In the genomic region with DNA sequence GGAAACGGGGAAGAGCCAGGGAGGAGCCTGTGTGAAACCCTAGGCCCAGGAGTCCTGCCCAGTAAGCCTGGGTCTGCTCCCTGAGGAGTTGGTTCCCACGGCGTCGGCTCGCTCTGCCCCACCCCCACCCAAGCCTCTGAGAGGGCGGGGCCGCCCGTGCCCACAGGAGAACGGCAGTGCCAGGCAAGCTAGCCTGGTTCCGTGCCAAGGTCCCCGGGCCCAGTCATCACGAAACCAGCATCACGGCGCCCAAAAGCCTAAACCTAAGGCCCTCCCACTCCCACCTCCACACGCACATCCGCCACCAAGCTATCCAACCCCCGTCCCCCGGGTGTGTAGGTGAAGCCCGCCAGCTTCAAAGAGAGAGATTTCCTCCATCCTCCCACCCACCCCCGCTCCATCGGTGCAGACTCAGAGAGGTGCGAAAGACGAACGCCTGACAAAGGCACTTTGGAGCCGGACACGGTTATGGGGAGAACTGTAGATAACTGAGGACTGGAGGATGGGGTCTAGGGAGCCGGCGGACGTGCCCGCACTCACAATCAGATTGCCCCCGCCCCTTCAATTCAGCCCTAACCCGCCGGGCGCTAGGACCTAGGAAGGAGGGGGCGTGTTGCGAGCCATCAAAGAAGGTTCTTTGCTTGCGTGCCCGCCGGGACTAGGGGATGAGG, we compare ENCODE assay signal across 9 mouse cellular contexts. TPM values are rescaled to one million over a fixed set of nuclear protein-coding genes. Genes with fewer than 3 reads are reported as not detected.
A peak's percentile ranks its signal among the peaks of the same experiment; 100 is the strongest.
DNase-seq lines count a peak whose midpoint lies in the region; ATAC-seq and TF ChIP-seq lines count a peak whose summit lies in the region.
"Had no signal": no experiment of that assay in that cellular context is flagged by ENCODE, and none has a peak within 500 bp of the region (broad histone marks: within the 10 kb centered on the region; RNA-seq: fewer than 3 reads in every experiment).

No protein-coding gene starts in this region.

- H3K9ac ChIP-seq in CH12.LX (ENCODE audit: insufficient read depth, low read depth), result peak overlapping the region; percentile 2; the same call in 1 of the 2 replicates
- peak overlapping the region; percentile 76 for H3K9ac ChIP-seq in heart, embryonic 16.5 days (ENCODE audit: low read length)
- H3K9ac ChIP-seq in liver, embryonic 13.5 days, result peak overlapping the region; percentile 93
- peak overlapping the region; percentile 72 for H3K9ac ChIP-seq in stomach, embryonic 16.5 days (ENCODE audit: low read length)

- peaks cover 79% of the 10 kb centered on the region for H3K27me3 ChIP-seq in CH12.LX (replicated peaks)
- 0 out of 2 replicates have a peak, but pooled peaks cover 8% of the 10 kb centered on the region for H3K27me3 ChIP-seq in forebrain, embryonic 10.5 days (ENCODE audit: poor library complexity, severe bottlenecking)
- peaks cover 3% of the 10 kb centered on the region; the same call in 1 of the 2 replicates for H3K27me3 ChIP-seq in heart, embryonic 16.5 days (ENCODE audit: control insufficient read depth, insufficient read depth, low read length)
- no peaks in the 10 kb centered on the region for H3K27me3 ChIP-seq in liver, embryonic 13.5 days
- H3K27me3 ChIP-seq in stomach, embryonic 16.5 days (ENCODE audit: control insufficient read depth, insufficient read depth, low read length), result no peaks in the 10 kb centered on the region

- WGBS in forebrain, embryonic 10.5 days, result under 1% methylated on average over 39 of the region's 39 CpGs
- WGBS in heart, embryonic 16.5 days, result 0% methylated on average over 39 of the region's 39 CpGs
- under 1% methylated on average over 39 of the region's 39 CpGs for WGBS in liver, embryonic 13.5 days (ENCODE audit: insufficient replicate concordance)
- WGBS in stomach, embryonic 16.5 days, result under 1% methylated on average over 39 of the region's 39 CpGs

- peak overlapping the region; percentile 98 for H3K4me2 ChIP-seq in CH12.LX (ENCODE audit: insufficient read depth, low read depth, poor library complexity, severe bottlenecking)
- H3K4me2 ChIP-seq in heart, embryonic 16.5 days (ENCODE audit: low read depth, low read length), result peak overlapping the region; percentile 98
- H3K4me2 ChIP-seq in liver, embryonic 13.5 days, result peak overlapping the region; percentile 95
- H3K4me2 ChIP-seq in stomach, embryonic 16.5 days (ENCODE audit: low read depth, low read length), result peak overlapping the region; percentile 80

- H3K27ac ChIP-seq in CH12.LX (ENCODE audit: insufficient read depth, low read depth), result no peak overlapping the region
- H3K27ac ChIP-seq in forebrain, embryonic 10.5 days, result peak overlapping the region; percentile 94
- H3K27ac ChIP-seq in heart, embryonic 16.5 days (ENCODE audit: low read length), result peak overlapping the region; percentile 79
- H3K27ac ChIP-seq in liver, embryonic 13.5 days, result peak overlapping the region; percentile 96
- H3K27ac ChIP-seq in stomach, embryonic 16.5 days (ENCODE audit: low read length), result peak overlapping the region; percentile 83

- H3K9me3 ChIP-seq in CH12.LX (replicated peaks; ENCODE audit: low read length), result peaks cover 18% of the 10 kb centered on the region
- peaks cover 7% of the 10 kb centered on the region; the same call in 1 of the 2 replicates for H3K9me3 ChIP-seq in forebrain, embryonic 10.5 days
- no peaks in the 10 kb centered on the region for H3K9me3 ChIP-seq in heart, embryonic 16.5 days (replicated peaks; ENCODE audit: control insufficient read depth, low read length)
- peaks cover 5% of the 10 kb centered on the region; the same call in 1 of the 2 replicates for H3K9me3 ChIP-seq in liver, embryonic 13.5 days (replicated peaks)
- H3K9me3 ChIP-seq in stomach, embryonic 16.5 days (replicated peaks; ENCODE audit: control insufficient read depth, low read length), result no peaks in the 10 kb centered on the region

- TF ChIP-seq CTCF in CH12.LX (conservative IDR thresholded peaks at IDR 0.05 in 1 of 2, IDR thresholded peaks at IDR 0.05 in 1 of 2; ENCODE audit: low read depth in 2 of 2, low read length in 2 of 2), result no peak

- DNase-seq in CH12.LX (ENCODE audit: extremely low read depth), result peak; percentile 77
- peak; percentile 57 for DNase-seq in c-Kit-negative CD71-positive TER-119-positive erythroid progenitor cells, embryonic 14.5 days (ENCODE audit: low read depth, low spot score)
- DNase-seq in forebrain, embryonic 10.5 days (ENCODE audit: extremely low spot score, low spot score), result peak; percentile 94
- peak; percentile 64 to 78 for DNase-seq in kidney, postnatal 25 days
- DNase-seq in liver, embryonic 13.5 days, result peak; percentile 64
- DNase-seq in neural tube, embryonic 10.5 days (ENCODE audit: extremely low spot score, low spot score), result peak; percentile 94

- TF ChIP-seq EP300 in CH12.LX (IDR thresholded peaks at IDR 0.05; ENCODE audit: low read length), result peak; percentile 68

- in situ Hi-C loops in CH12.LX (cut with MboI; ENCODE audit: low pct_ligation_motif_present, low pct_unique_long_range_greater_than_20kb, low sequenced_read_pairs), result no loop called here

- no peaks in the 10 kb centered on the region for H3K79me2 ChIP-seq in CH12.LX (replicated peaks; ENCODE audit: control insufficient read depth, extremely low read depth, insufficient read depth, poor library complexity, severe bottlenecking)

- dilution Hi-C loops in CH12.LX (cut with MboI; ENCODE audit: extremely low pct_ligation_motif_present, extremely low pct_unique_long_range_greater_than_20kb, low sequenced_read_pairs), result no loop called here

- peak; percentile 61 for ATAC-seq in heart, embryonic 16.5 days (replicated peaks; ENCODE audit: extremely low read depth, insufficient read depth, low FRiP score)
- peak; percentile 39 for ATAC-seq in liver, embryonic 13.5 days (ENCODE audit: low read depth)
- ATAC-seq in stomach, embryonic 16.5 days (ENCODE audit: insufficient read depth, low FRiP score), result peak; percentile 68

- peak; percentile 20; the same call in 1 of the 2 replicates for TF ChIP-seq POLR2A in CH12.LX (IDR thresholded peaks at IDR 0.05; ENCODE audit: low read depth, low read length)

- no peak for TF ChIP-seq RAD21 in CH12.LX (IDR thresholded peaks at IDR 0.05; ENCODE audit: low read depth, low read length)

- H3K36me3 ChIP-seq in CH12.LX (replicated peaks in 1 of 2; ENCODE audit: control insufficient read depth in 1 of 2, insufficient read depth in 1 of 2, low read length in 1 of 2), result no peaks in the 10 kb centered on the region
- peaks cover 19% of the 10 kb centered on the region for H3K36me3 ChIP-seq in forebrain, embryonic 10.5 days (replicated peaks)
- no peaks in the 10 kb centered on the region for H3K36me3 ChIP-seq in heart, embryonic 16.5 days (ENCODE audit: control insufficient read depth, insufficient read depth)
- peaks cover 21% of the 10 kb centered on the region for H3K36me3 ChIP-seq in liver, embryonic 13.5 days
- H3K36me3 ChIP-seq in stomach, embryonic 16.5 days (ENCODE audit: control insufficient read depth, insufficient read depth, low read length), result no peaks in the 10 kb centered on the region

- peak overlapping the region; percentile 35 to 63 (median 36) for H3K4me3 ChIP-seq in CH12.LX (replicated peaks in 1 of 3; ENCODE audit: low read depth in 2 of 3, low read length in 2 of 3, poor library complexity in 1 of 3)
- peak overlapping the region; percentile 79 for H3K4me3 ChIP-seq in forebrain, embryonic 10.5 days
- H3K4me3 ChIP-seq in heart, embryonic 16.5 days (ENCODE audit: low read length), result peak overlapping the region; percentile 71
- H3K4me3 ChIP-seq in liver, embryonic 13.5 days (replicated peaks), result peak overlapping the region; percentile 79
- H3K4me3 ChIP-seq in stomach, embryonic 16.5 days (replicated peaks; ENCODE audit: low read length), result peak overlapping the region; percentile 60

- peaks cover 3 to 31% of the 10 kb centered on the region in 2 experiments; a peak in 3 of 4 replicates for H3K4me1 ChIP-seq in CH12.LX (ENCODE audit: control insufficient read depth in 1 of 2, insufficient read depth in 2 of 2)
- H3K4me1 ChIP-seq in forebrain, embryonic 10.5 days, result peaks cover 70% of the 10 kb centered on the region
- peaks cover 20% of the 10 kb centered on the region for H3K4me1 ChIP-seq in heart, embryonic 16.5 days (ENCODE audit: control insufficient read depth, insufficient read depth, low read length)
- peaks cover 61% of the 10 kb centered on the region for H3K4me1 ChIP-seq in liver, embryonic 13.5 days (replicated peaks)
- H3K4me1 ChIP-seq in stomach, embryonic 16.5 days (ENCODE audit: control insufficient read depth, insufficient read depth, low read length), result peaks cover 16% of the 10 kb centered on the region

RNA-seq across cellular contexts. Expression of a gene that starts 1.1 kb away (rescaled TPM):
- total RNA-seq in CH12.LX (2012; rRNA removed) (1.4 and 3.1 TPM in 2 replicates), CH12.LX (2014; rRNA removed) (0.35 and 0.46 TPM in 2 replicates)
- polyA plus RNA-seq in CH12.LX (2012; ENCODE audit: insufficient read length, low read depth), result 0.76 and 0.83 TPM in 2 replicates
- polyA plus RNA-seq in forebrain, embryonic 10.5 days (2016; fragmentation: Nextera tagmentation; extraction: Ambion mirVana), result 15.7 and 16.2 TPM in 2 replicates
- 6.6 and 9.1 TPM in 2 replicates for polyA plus RNA-seq in heart, embryonic 16.5 days (2015; fragmentation: Nextera tagmentation; extraction: Ambion mirVana)
- polyA plus RNA-seq in liver, embryonic 13.5 days (2015; fragmentation: Nextera tagmentation; extraction: Ambion mirVana), result 10.2 and 13.3 TPM in 2 replicates
- polyA plus RNA-seq in stomach, embryonic 16.5 days (2015; fragmentation: Nextera tagmentation; extraction: Ambion mirVana), result 7.9 and 8.3 TPM in 2 replicates

RNA-seq across cellular contexts. Expression of a gene that starts 13.9 kb away (rescaled TPM):
- total RNA-seq in CH12.LX (2012; rRNA removed), result not detected in 2 replicates
- total RNA-seq in CH12.LX (2014; rRNA removed), result not detected in 2 replicates
- polyA plus RNA-seq in CH12.LX (2012; ENCODE audit: insufficient read length, low read depth), result not detected in 2 replicates
- not detected in 2 replicates for polyA plus RNA-seq in forebrain, embryonic 10.5 days (2016; fragmentation: Nextera tagmentation; extraction: Ambion mirVana)
- polyA plus RNA-seq in heart, embryonic 16.5 days (2015; fragmentation: Nextera tagmentation; extraction: Ambion mirVana), result not detected in 2 replicates
- polyA plus RNA-seq in liver, embryonic 13.5 days (2015; fragmentation: Nextera tagmentation; extraction: Ambion mirVana), result not detected in 2 replicates
- 6.0 and 6.7 TPM in 2 replicates for polyA plus RNA-seq in stomach, embryonic 16.5 days (2015; fragmentation: Nextera tagmentation; extraction: Ambion mirVana)
- total RNA-seq: gastrocnemius, postnatal 4 days had no signal

RNA-seq across cellular contexts. Expression of a gene that starts 20.4 kb away (rescaled TPM):
- total RNA-seq in CH12.LX (2012; rRNA removed) (not detected in 2 replicates), CH12.LX (2014; rRNA removed) (not detected in 2 replicates)
- not detected in 2 replicates for polyA plus RNA-seq in CH12.LX (2012; ENCODE audit: insufficient read length, low read depth)
- not detected in 2 replicates for polyA plus RNA-seq in forebrain, embryonic 10.5 days (2016; fragmentation: Nextera tagmentation; extraction: Ambion mirVana)
- polyA plus RNA-seq in heart, embryonic 16.5 days (2015; fragmentation: Nextera tagmentation; extraction: Ambion mirVana), result not detected in 2 replicates
- not detected in 2 replicates for polyA plus RNA-seq in liver, embryonic 13.5 days (2015; fragmentation: Nextera tagmentation; extraction: Ambion mirVana)
- 40.5 and 56.0 TPM in 2 replicates for polyA plus RNA-seq in stomach, embryonic 16.5 days (2015; fragmentation: Nextera tagmentation; extraction: Ambion mirVana)
- total RNA-seq: gastrocnemius, postnatal 4 days had no signal

RNA-seq across cellular contexts. Expression of a gene that starts 45.9 kb away (rescaled TPM):
- not detected in 2 replicates for total RNA-seq in CH12.LX (2012; rRNA removed)
- total RNA-seq in CH12.LX (2014; rRNA removed), result not detected in 2 replicates
- not detected in 2 replicates for polyA plus RNA-seq in CH12.LX (2012; ENCODE audit: insufficient read length, low read depth)
- 0.14 and 0.23 TPM in 2 replicates for polyA plus RNA-seq in forebrain, embryonic 10.5 days (2016; fragmentation: Nextera tagmentation; extraction: Ambion mirVana)
- 11.6 TPM in 2 replicates for polyA plus RNA-seq in heart, embryonic 16.5 days (2015; fragmentation: Nextera tagmentation; extraction: Ambion mirVana)
- 0.51 and 0.63 TPM in 2 replicates for polyA plus RNA-seq in liver, embryonic 13.5 days (2015; fragmentation: Nextera tagmentation; extraction: Ambion mirVana)
- 2.9 and 3.5 TPM in 2 replicates for polyA plus RNA-seq in stomach, embryonic 16.5 days (2015; fragmentation: Nextera tagmentation; extraction: Ambion mirVana)

RNA-seq across cellular contexts. Expression of a gene that starts 58.1 kb away (rescaled TPM):
- total RNA-seq in CH12.LX (2012; rRNA removed) (not detected in 2 replicates), CH12.LX (2014; rRNA removed) (not detected in 2 replicates)
- polyA plus RNA-seq in CH12.LX (2012; ENCODE audit: insufficient read length, low read depth), result not detected in 2 replicates
- not detected in 2 replicates for polyA plus RNA-seq in forebrain, embryonic 10.5 days (2016; fragmentation: Nextera tagmentation; extraction: Ambion mirVana)
- polyA plus RNA-seq in heart, embryonic 16.5 days (2015; fragmentation: Nextera tagmentation; extraction: Ambion mirVana), result 0.14 and 0.29 TPM in 2 replicates
- 8.7 and 11.2 TPM in 2 replicates for polyA plus RNA-seq in liver, embryonic 13.5 days (2015; fragmentation: Nextera tagmentation; extraction: Ambion mirVana)
- polyA plus RNA-seq in stomach, embryonic 16.5 days (2015; fragmentation: Nextera tagmentation; extraction: Ambion mirVana), result 3.2 and 4.2 TPM in 2 replicates

Comparison
In these comparisons a context has a peak if more than half of its experiments do, and no peak if none do; other contexts are left out.
1. H3K9ac ChIP-seq: peak in every context shown above with its lines; median percentile 93 in liver, embryonic 13.5 days; 76 in heart, embryonic 16.5 days; 72 in stomach, embryonic 16.5 days; 2 in CH12.LX.
2. RNA of a gene that starts 20.4 kb away (polyA plus RNA-seq): 40.5 to 56.0 TPM in stomach, embryonic 16.5 days; not detected in heart, embryonic 16.5 days, not detected in liver, embryonic 13.5 days, not detected in CH12.LX and not detected in forebrain, embryonic 10.5 days; every median in the first group is over 10 times any median in the second.
3. Peak in every context shown above with its lines, with median percentiles within 50 percentile points of each other: DNase-seq, H3K4me2 ChIP-seq, H3K4me3 ChIP-seq and ATAC-seq.